Mouse (Mus musculus) intestine, postnatal 0 days (tissue): ENCODE data around the gene Art2b. TPM values are rescaled to one million over a fixed set of nuclear protein-coding genes. Genes with fewer than 3 reads are reported as not detected.

Source experiments
- ATAC-seq: fragments of 200-750 bp; cut with Nextera tagmentation; 2 replicates; pipeline ENCODE4 v1.8.0; 2017; ENCODE audit warnings: mild to moderate bottlenecking, moderate TSS enrichment, moderate library complexity
- H3K27ac ChIP-seq: fragments of 300-500 bp; sonication (generic); 2 replicates; pipeline ENCODE4 v1.5.1; 2014; ENCODE audit warnings: mild to moderate bottlenecking, low read depth, low read length, moderate library complexity
- H3K27me3 ChIP-seq: fragments of 300-500 bp; sonication (generic); replicated peaks from 2 replicates; pipeline ENCODE4 v1.6.1; 2014; ENCODE audit warnings: low read length, mixed read lengths; ENCODE audit not compliant: control insufficient read depth, insufficient read depth
- H3K36me3 ChIP-seq: fragments of 300-500 bp; sonication (generic); 2 replicates; pipeline ENCODE4 v1.6.1; 2014; ENCODE audit warnings: mild to moderate bottlenecking, moderate library complexity; ENCODE audit not compliant: control insufficient read depth, insufficient read depth
- H3K4me1 ChIP-seq: fragments of 300-500 bp; sonication (generic); replicated peaks from 2 replicates; pipeline ENCODE4 v1.6.1; 2014; ENCODE audit warnings: antibody characterized with exemption, low read length, mixed read lengths; ENCODE audit not compliant: control insufficient read depth, insufficient read depth
- H3K4me2 ChIP-seq: fragments of 300-500 bp; sonication (generic); replicated peaks from 2 replicates; pipeline ENCODE4 v1.6.1; 2014; ENCODE audit warnings: low read depth, mild to moderate bottlenecking, moderate library complexity
- H3K4me3 ChIP-seq: fragments of 300-500 bp; sonication (generic); 2 replicates; pipeline ENCODE4 v1.5.1; 2014; ENCODE audit warnings: low read depth, low read length
- H3K9ac ChIP-seq: fragments of 300-500 bp; sonication (generic); 2 replicates; pipeline ENCODE4 v1.6.1; 2014; ENCODE audit warnings: mild to moderate bottlenecking, low read depth, low read length
- H3K9me3 ChIP-seq: fragments of 300-500 bp; sonication (generic); 2 replicates; pipeline ENCODE4 v1.6.1; 2016; ENCODE audit warnings: mixed run types; ENCODE audit not compliant: control insufficient read depth
- CTCF ChIP-seq: sonication (generic); IDR thresholded peaks from 2 replicates; pipeline ENCODE4 v1.5.1; 2016; ENCODE audit warnings: low read depth, mild to moderate bottlenecking, control low read depth, antibody characterized with exemption, moderate library complexity
- WGBS: fragments of 180-500 bp; shearing (Covaris S2); extraction: QIAGEN DNeasy Blood & Tissue Kit; methylation state at CpG from one replicate; pipeline ENCODE4 v1.1.7; 2014; 5-methylcytosine and 5-hydroxymethylcytosine counted together
- polyA plus RNA-seq: library from polyadenylated mRNA; unstranded; fragments of >200 nt; fragmentation: Nextera tagmentation; extraction: Ambion mirVana; gene quantifications from 2 replicates; pipeline ENCODE4 v1.2.1, GENCODE M21; 2015

The Art2b gene
- polyA plus RNA-seq, 1 experiment from 2014 or later, result 0.56 TPM

DNA sequence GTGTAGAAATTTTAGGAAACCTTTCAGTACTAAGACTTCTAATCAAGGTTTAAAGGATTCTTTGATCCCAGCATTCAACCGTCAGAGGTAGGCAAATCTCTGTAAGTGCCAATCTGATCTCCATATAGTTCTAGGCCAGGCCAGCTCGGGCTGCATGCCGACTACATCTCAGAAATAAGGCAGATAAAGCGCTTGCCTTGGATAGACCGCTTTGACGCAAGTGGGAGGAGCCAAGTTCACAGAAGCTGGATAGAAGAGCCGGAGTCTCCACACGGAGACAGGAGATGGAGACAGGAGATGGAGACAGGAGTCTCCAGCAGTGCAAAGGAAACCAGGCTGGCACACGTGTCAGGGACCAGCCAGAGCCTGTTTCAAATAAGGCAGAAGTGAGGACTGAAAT is 45.6 kb downstream of the Art2b start:
- Histone ChIP-seq H3K4me3 (no peak overlapping the region), H3K9me3 (no peaks in the 10 kb centered on the region), H3K4me1 (no peaks in the 10 kb centered on the region), H3K9ac (no peak overlapping the region), H3K36me3 (no peaks in the 10 kb centered on the region), H3K4me2 (no peak overlapping the region), H3K27ac (no peak overlapping the region), H3K27me3 (no peaks in the 10 kb centered on the region)
- WGBS, result 49% methylated on average over 9 of the region's 9 CpGs
- no peak for ATAC-seq
- no peak for TF ChIP-seq CTCF

- H3K9me3 ChIP-seq, result no peaks in the 10 kb centered on the region
- H3K36me3 ChIP-seq, result no peaks in the 10 kb centered on the region
- 0 out of 2 replicates have a peak overlapping the region, but pooled peaks have one; percentile 13 for H3K4me2 ChIP-seq
- no peak overlapping the region for H3K27ac ChIP-seq
- no peaks in the 10 kb centered on the region for H3K27me3 ChIP-seq
- peak; percentile 46; the same call in 1 of the 2 replicates for ATAC-seq
- no peaks in the 10 kb centered on the region for H3K4me1 ChIP-seq
- 33% methylated on average over 14 of the region's 14 CpGs for WGBS
- no peak overlapping the region for H3K9ac ChIP-seq
- TF ChIP-seq CTCF, result peak; percentile 72
- no peak overlapping the region for H3K4me3 ChIP-seq
Measured at GRCm38 (mm10) chr7:101538141-101538933, 47.1 kb downstream of the Art2b start.

DNA sequence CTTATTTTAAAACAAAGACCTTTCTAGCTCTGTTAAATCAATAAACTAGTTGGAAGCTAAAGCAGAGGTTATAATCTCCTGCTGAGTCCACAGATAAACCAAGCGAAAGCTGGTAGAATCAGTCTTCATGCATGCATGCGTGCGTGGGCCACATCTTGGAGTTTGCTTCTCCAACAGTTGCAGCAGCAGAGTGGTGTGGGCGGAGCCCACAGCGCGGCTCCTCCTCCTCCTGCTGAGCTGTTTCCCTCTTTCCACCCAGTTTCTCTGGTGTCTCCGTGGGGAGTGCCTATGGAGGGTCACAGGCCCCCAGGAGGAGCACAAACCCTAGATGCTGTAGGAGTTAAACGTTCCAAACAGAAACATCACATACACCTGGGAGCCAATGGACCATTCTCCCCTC is 47.9 kb downstream of the Art2b start:
- Histone ChIP-seq H3K27me3 (no peaks in the 10 kb centered on the region), H3K36me3 (no peaks in the 10 kb centered on the region), H3K27ac (no peak overlapping the region), H3K4me2 (0 out of 2 replicates have a peak overlapping the region, but pooled peaks have one; percentile 13), H3K4me3 (no peak overlapping the region), H3K9me3 (no peaks in the 10 kb centered on the region), H3K4me1 (no peaks in the 10 kb centered on the region), H3K9ac (no peak overlapping the region)
- ATAC-seq, result no peak
- no peak for TF ChIP-seq CTCF
- 42% methylated on average over 8 of the region's 8 CpGs for WGBS

DNA sequence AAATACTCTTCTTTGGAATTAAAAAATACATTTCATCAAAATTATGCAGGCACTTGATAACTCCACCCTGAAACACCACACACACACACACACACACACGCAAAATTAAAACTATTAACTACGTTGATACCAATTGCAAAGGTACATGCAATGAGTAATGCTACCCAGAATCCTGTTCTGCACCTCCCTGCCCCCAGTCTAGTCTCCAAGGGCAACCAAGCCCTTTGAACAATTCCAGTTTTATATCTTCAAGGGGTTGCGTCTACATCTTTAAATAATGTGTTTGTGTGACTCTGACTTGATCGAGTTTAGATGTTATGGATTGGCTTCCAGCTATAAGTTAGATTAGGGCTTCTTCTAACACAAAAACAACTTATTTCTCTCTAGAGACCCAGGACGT is 49.9 kb downstream of the Art2b start:
- no peak overlapping the region for H3K27ac ChIP-seq

DNA sequence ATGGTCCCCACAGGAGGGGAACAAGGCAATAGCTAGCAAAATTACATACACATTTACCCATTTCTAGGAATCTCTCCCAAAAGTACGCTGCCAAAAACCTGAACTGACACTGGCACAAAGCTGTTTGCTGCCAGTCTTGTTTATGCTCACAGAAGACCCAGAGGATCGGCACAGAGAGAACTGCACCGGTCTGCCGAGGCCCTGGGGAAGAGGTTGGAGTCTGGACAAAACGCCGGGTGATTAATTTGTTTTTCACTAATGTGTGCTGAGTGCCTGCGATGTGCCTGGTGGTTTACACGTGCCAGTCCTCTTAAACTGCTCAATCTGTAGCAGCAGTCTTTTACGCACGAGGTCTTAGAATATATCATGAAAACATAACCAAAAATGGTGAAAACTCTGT is 50.3 kb downstream of the Art2b start:
- H3K9ac ChIP-seq, result no peak overlapping the region
- no peaks in the 10 kb centered on the region for H3K9me3 ChIP-seq
- no peak for ATAC-seq
- no peak overlapping the region for H3K27ac ChIP-seq
- no peaks in the 10 kb centered on the region for H3K4me1 ChIP-seq
- no peak overlapping the region for H3K4me3 ChIP-seq
- no peaks in the 10 kb centered on the region for H3K27me3 ChIP-seq
- TF ChIP-seq CTCF, result no peak
- no peak overlapping the region for H3K4me2 ChIP-seq
- no peaks in the 10 kb centered on the region for H3K36me3 ChIP-seq
- WGBS, result 64% methylated on average over 10 of the region's 10 CpGs

More for the DNA sequence above, 49.9 kb downstream of the Art2b start:
- TF ChIP-seq CTCF, result no peak
- no peak overlapping the region for H3K9ac ChIP-seq
- H3K4me1 ChIP-seq, result no peaks in the 10 kb centered on the region
- WGBS, result 63% methylated on average over 5 of the region's 5 CpGs
- no peaks in the 10 kb centered on the region for H3K27me3 ChIP-seq
- ATAC-seq, result no peak
- no peak overlapping the region for H3K4me2 ChIP-seq
- H3K9me3 ChIP-seq, result no peaks in the 10 kb centered on the region
- no peak overlapping the region for H3K4me3 ChIP-seq
- H3K36me3 ChIP-seq, result no peaks in the 10 kb centered on the region

GRCm38 (mm10) chr7:101534428-101534827 is 51.0 kb downstream of the Art2b start:
- Histone ChIP-seq H3K9ac (no peak overlapping the region), H3K4me1 (no peaks in the 10 kb centered on the region)

More at GRCm38 (mm10) chr7:101534428-101534827, 51.0 kb downstream of the Art2b start:
- Histone ChIP-seq H3K4me2 (no peak overlapping the region), H3K27ac (no peak overlapping the region), H3K4me3 (no peak overlapping the region), H3K36me3 (no peaks in the 10 kb centered on the region), H3K9me3 (no peaks in the 10 kb centered on the region), H3K27me3 (no peaks in the 10 kb centered on the region)
- WGBS, result 22% methylated on average over 5 of the region's 5 CpGs
- TF ChIP-seq CTCF, result no peak
- peak; percentile 51; the same call in 1 of the 2 replicates for ATAC-seq

Other genes with a start within 250 kb of the Art2b start
- 31.2 and 35.3 TPM in 2 replicates for gene Arap1, start 237.5 kb downstream of the Art2b start, polyA plus RNA-seq
- not detected in 2 replicates for gene Gm45837, start 174.7 kb downstream of the Art2b start, polyA plus RNA-seq
- 11.1 and 11.2 TPM in 2 replicates for gene Pde2a, start 163.9 kb downstream of the Art2b start, polyA plus RNA-seq
- gene Clpb, start 78.0 kb upstream of the Art2b start, polyA plus RNA-seq, result 14.3 and 14.9 TPM in 2 replicates
- gene Phox2a, start 232.7 kb upstream of the Art2b start, polyA plus RNA-seq, result 2.7 and 3.2 TPM in 2 replicates